Mouse (Mus musculus) gastrocnemius, adult 8-10 months (tissue): Measurements from ENCODE around the gene Zbtb2. TPM values are rescaled to one million over a fixed set of nuclear protein-coding genes. Genes with fewer than 3 reads are reported as not detected.
A peak's percentile ranks its signal among the peaks of the same experiment; 100 is the strongest.

Source experiments
- DNase-seq, 2 experiments: peaks; one replicate each; pipeline ENCODE4 v3.0.0; 2022; ENCODE audit warnings: low spot score in 2 of 2
- total RNA-seq, 4 experiments: library from RNA; stranded (reverse); gene quantifications; 2 replicates each; pipeline ENCODE4 v1.2.4; 2022

Gene Zbtb2
- total RNA-seq, 4 experiments from 2014 or later, result 4.5 to 6.0 (median 5.2) TPM

GRCm38 (mm10) chr10:4334039-4334683 is 53.7 kb downstream of the Zbtb2 start:
- peak; percentile 76 to 79 for DNase-seq

GRCm38 (mm10) chr10:4333319-4333718 is 54.6 kb downstream of the Zbtb2 start:
- peak; percentile 30 to 33 for DNase-seq

- DNase-seq, result no peak
Measured at GRCm38 (mm10) chr10:4332228-4332979, 55.5 kb downstream of the Zbtb2 start.

GRCm38 (mm10) chr10:4327716-4328115 is 60.2 kb downstream of the Zbtb2 start:
- DNase-seq, result no peak

GRCm38 (mm10) chr10:4325562-4325961 is 62.3 kb downstream of the Zbtb2 start:
- no peak for DNase-seq

GRCm38 (mm10) chr10:4323885-4324284 is 64.0 kb downstream of the Zbtb2 start:
- DNase-seq, result no peak

Other genes starting within 250 kb of the Zbtb2 start
- 1 to 10 TPM; 5.5 to 8.5 (median 6.7) TPM for gene Akap12, start 121.7 kb downstream of the Zbtb2 start, total RNA-seq
- 10 to 100 TPM; 26.1 to 35.1 (median 30.8) TPM for gene Rmnd1, start 44.3 kb upstream of the Zbtb2 start, total RNA-seq
- gene Armt1, start 44.4 kb upstream of the Zbtb2 start, total RNA-seq, result 10 to 100 TPM; 14.1 to 16.1 (median 15.7) TPM
- gene Ccdc170, start 94.4 kb upstream of the Zbtb2 start, total RNA-seq, result 1 to 10 TPM in 1 of 4 experiments, under 1 TPM in 3; 0.56 to 1.4 (median 0.62) TPM
- 10 to 100 TPM; 30.6 to 39.3 (median 33.9) TPM for gene Esr1, start 223.5 kb upstream of the Zbtb2 start, total RNA-seq